Mouse (Mus musculus): ENCODE measurements around the gene Taf4.

GRCm38 (mm10) chr2:179977344-179978025 lies 1.0 kb upstream of the Taf4 start:
- TF ChIP-seq USF2 (IDR thresholded peaks at IDR 0.05; ENCODE audit: borderline replicate concordance in 1 of 2, insufficient read depth in 1 of 2, low read depth in 1 of 2, low read length in 2 of 2) (no peak), CTCF (IDR thresholded peaks at IDR 0.05 in 2 of 3, conservative IDR thresholded peaks at IDR 0.05 in 1 of 3; ENCODE audit: control insufficient read depth in 1 of 3, insufficient read depth in 1 of 3, low read depth in 2 of 3, low read length in 3 of 3, poor library complexity in 1 of 3, severe bottlenecking in 1 of 3) (no peak), USF1 (IDR thresholded peaks at IDR 0.05; ENCODE audit: low read depth, low read length) (no peak), GATA1 (IDR thresholded peaks at IDR 0.05; ENCODE audit: low read depth, low read length) (no peak), ETS1 (IDR thresholded peaks at IDR 0.05; ENCODE audit: low read depth, low read length) (no peak), TCF12 (IDR thresholded peaks at IDR 0.05; ENCODE audit: low read depth, low read length) (no peak), EP300 (IDR thresholded peaks at IDR 0.05; ENCODE audit: low read depth in 1 of 2, low read length in 2 of 2) (no peak)
